Mouse (Mus musculus): Measurements from ENCODE around the gene Casp3.
"Not testable (repeated sequence)": the region's sequence is repeated elsewhere in the genome, so short reads cannot be mapped to it uniquely, and the experiment has no call there.

Gene Casp3

GRCm38 (mm10) chr8:46616879-46617689 is at the start of gene Casp3, which contains the start of gene Primpol:
Casp3 (plus strand) TSS chr8:46617291.
Primpol (minus strand) TSS chr8:46617212.
- DNase-seq = peak; percentile 98

GRCm38 (mm10) chr8:46567946-46568345 is 49.1 kb upstream of the Casp3 start:
- no peak for DNase-seq

- DNase-seq = no peak
These were observed 48.1 kb upstream of the Casp3 start for GRCm38 (mm10) chr8:46568942-46569341.

- DNase-seq = no peak
These were observed 47.2 kb upstream of the Casp3 start for GRCm38 (mm10) chr8:46569659-46570441.

- no peak for DNase-seq
These were observed 46.4 kb upstream of the Casp3 start for GRCm38 (mm10) chr8:46570673-46571072.

GRCm38 (mm10) chr8:46573446-46573845 is 43.6 kb upstream of the Casp3 start:
- no peak for DNase-seq

GRCm38 (mm10) chr8:46573964-46574363 is 43.1 kb upstream of the Casp3 start:
- DNase-seq = no peak

- DNase-seq = no peak
These were observed 38.3 kb upstream of the Casp3 start for GRCm38 (mm10) chr8:46578794-46579193.

GRCm38 (mm10) chr8:46584328-46584727 is 32.8 kb upstream of the Casp3 start:
- not testable (repeated sequence) for DNase-seq

GRCm38 (mm10) chr8:46585576-46585975 is 31.5 kb upstream of the Casp3 start:
- no peak for DNase-seq

- no peak for DNase-seq
These were observed 29.2 kb upstream of the Casp3 start for GRCm38 (mm10) chr8:46587911-46588310.

GRCm38 (mm10) chr8:46588663-46589062 is 28.4 kb upstream of the Casp3 start:
- no peak for DNase-seq

GRCm38 (mm10) chr8:46593067-46593466 is 24.0 kb upstream of the Casp3 start:
- DNase-seq = no peak

- DNase-seq = no peak
These were observed 23.3 kb upstream of the Casp3 start for GRCm38 (mm10) chr8:46593772-46594171.

GRCm38 (mm10) chr8:46595593-46595992 is 21.5 kb upstream of the Casp3 start:
- DNase-seq = peak; percentile 56 to 57

- no peak for DNase-seq
These were observed 20.6 kb upstream of the Casp3 start for GRCm38 (mm10) chr8:46596530-46596929.

GRCm38 (mm10) chr8:46597411-46597810 is 19.7 kb upstream of the Casp3 start:
- no peak for DNase-seq

GRCm38 (mm10) chr8:46598114-46598513 is 19.0 kb upstream of the Casp3 start:
- no peak for DNase-seq

- DNase-seq = no peak
These were observed 18.3 kb upstream of the Casp3 start for GRCm38 (mm10) chr8:46598753-46599152.

- no peak for DNase-seq
These were observed 17.7 kb upstream of the Casp3 start for GRCm38 (mm10) chr8:46599314-46599904.

- DNase-seq = no peak
These were observed 16.0 kb upstream of the Casp3 start for GRCm38 (mm10) chr8:46600959-46601707.

GRCm38 (mm10) chr8:46603587-46603986 is 13.5 kb upstream of the Casp3 start:
- no peak for DNase-seq

- no peak for DNase-seq
These were observed 10.2 kb upstream of the Casp3 start for GRCm38 (mm10) chr8:46606930-46607329.

All from B cell, adult 2 months (primary cell).